Mouse (Mus musculus) liver, embryonic 14.5 days (tissue): ENCODE measurements at regions not wholly inside any gene's neighbourhood (a gene's known extent, or its start where the extent isn't known, plus 50 kb on each side); places are given as distances from the start of the nearest gene placed in this dataset.

Source experiments
- ATAC-seq: fragments of 200-750 bp; cut with Nextera tagmentation; 2 replicates; pipeline ENCODE4 v1.8.0; 2017; ENCODE audit warnings: moderate number of reproducible peaks, mild to moderate bottlenecking, moderate library complexity; ENCODE audit not compliant: insufficient read depth
- DNase-seq, 3 experiments: peaks; one replicate each; pipeline ENCODE4 v3.0.0-alpha.2; 2012 to 2013; ENCODE audit warnings: low read depth in 3 of 3, low spot score in 3 of 3
- H3K27ac ChIP-seq: fragments of 300-500 bp; sonication (generic); 2 replicates; pipeline ENCODE4 v1.5.1; 2014; ENCODE audit warnings: moderate library complexity, mild to moderate bottlenecking, control low read depth, inconsistent platforms
- H3K27me3 ChIP-seq: fragments of 300-500 bp; sonication (generic); 2 replicates; pipeline ENCODE4 v1.6.1; 2014; ENCODE audit warnings: mild to moderate bottlenecking, low read length, moderate library complexity; ENCODE audit not compliant: control insufficient read depth, insufficient read depth
- H3K36me3 ChIP-seq: fragments of 300-500 bp; sonication (generic); replicated peaks from 2 replicates; pipeline ENCODE4 v1.6.1; 2014; ENCODE audit warnings: low read depth; ENCODE audit not compliant: control insufficient read depth, insufficient read depth
- H3K4me1 ChIP-seq, 2 experiments: fragments of 200-500 bp in 1 of 2; fragments of 300-500 bp in 1 of 2; sonication (generic) in 1 of 2; replicated peaks; 2 replicates each; pipeline ENCODE4 v1.6.1; 2012 to 2014; ENCODE audit warnings: antibody characterized with exemption in 1 of 2, inconsistent platforms in 1 of 2, low read length in 1 of 2; ENCODE audit not compliant: control insufficient read depth in 2 of 2, insufficient read depth in 2 of 2
- H3K4me2 ChIP-seq: fragments of 300-500 bp; sonication (generic); 2 replicates; pipeline ENCODE4 v1.6.1; 2014; ENCODE audit warnings: low read depth, mild to moderate bottlenecking, control low read depth, moderate library complexity
- H3K4me3 ChIP-seq, 2 experiments: fragments of 200-500 bp in 1 of 2; fragments of 300-500 bp in 1 of 2; sonication (generic) in 1 of 2; 2 replicates each; pipeline ENCODE4 v1.5.1; 2012 to 2014; ENCODE audit warnings: low read depth in 2 of 2, low read length in 2 of 2, mild to moderate bottlenecking in 2 of 2, control low read depth in 1 of 2, inconsistent platforms in 1 of 2, moderate library complexity in 1 of 2; ENCODE audit not compliant: insufficient read depth in 1 of 2
- H3K9ac ChIP-seq: fragments of 300-500 bp; sonication (generic); replicated peaks from 2 replicates; pipeline ENCODE4 v1.6.1; 2014; ENCODE audit warnings: mild to moderate bottlenecking, control low read depth, moderate library complexity
- H3K9me3 ChIP-seq: fragments of 300-500 bp; sonication (generic); 2 replicates; pipeline ENCODE4 v1.6.1; 2016; ENCODE audit warnings: low read length, mixed read lengths; ENCODE audit not compliant: control insufficient read depth
- CTCF ChIP-seq: IDR thresholded peaks from 2 replicates; pipeline ENCODE4 v1.5.1; 2016; ENCODE audit warnings: antibody characterized with exemption, low read depth, control low read depth
- EP300 ChIP-seq: IDR thresholded peaks from 2 replicates; pipeline ENCODE4 v1.6.1; 2016; ENCODE audit warnings: antibody characterized with exemption, low read depth
- WGBS: fragments of 180-500 bp; shearing (Covaris S2); extraction: QIAGEN DNeasy Blood & Tissue Kit; methylation state at CpG from one replicate; pipeline ENCODE4 v1.1.7; 2014; ENCODE audit not compliant: insufficient replicate concordance; 5-methylcytosine and 5-hydroxymethylcytosine counted together

- Histone ChIP-seq H3K4me1 (no peaks in the 10 kb centered on the region), H3K27ac (no peak overlapping the region), H3K36me3 (no peaks in the 10 kb centered on the region), H3K9ac (no peak overlapping the region), H3K9me3 (no peaks in the 10 kb centered on the region), H3K4me2 (no peak overlapping the region), H3K4me3 (no peak overlapping the region), H3K27me3 (no peaks in the 10 kb centered on the region)
- DNase-seq (no peak), ATAC-seq (no peak)
- 56% methylated on average over 3 of the region's 3 CpGs for WGBS
- TF ChIP-seq CTCF (no peak), EP300 (no peak)
These were observed 542.7 kb upstream of the Pou3f3 start for GRCm38 (mm10) chr1:42152916-42153315.

DNA sequence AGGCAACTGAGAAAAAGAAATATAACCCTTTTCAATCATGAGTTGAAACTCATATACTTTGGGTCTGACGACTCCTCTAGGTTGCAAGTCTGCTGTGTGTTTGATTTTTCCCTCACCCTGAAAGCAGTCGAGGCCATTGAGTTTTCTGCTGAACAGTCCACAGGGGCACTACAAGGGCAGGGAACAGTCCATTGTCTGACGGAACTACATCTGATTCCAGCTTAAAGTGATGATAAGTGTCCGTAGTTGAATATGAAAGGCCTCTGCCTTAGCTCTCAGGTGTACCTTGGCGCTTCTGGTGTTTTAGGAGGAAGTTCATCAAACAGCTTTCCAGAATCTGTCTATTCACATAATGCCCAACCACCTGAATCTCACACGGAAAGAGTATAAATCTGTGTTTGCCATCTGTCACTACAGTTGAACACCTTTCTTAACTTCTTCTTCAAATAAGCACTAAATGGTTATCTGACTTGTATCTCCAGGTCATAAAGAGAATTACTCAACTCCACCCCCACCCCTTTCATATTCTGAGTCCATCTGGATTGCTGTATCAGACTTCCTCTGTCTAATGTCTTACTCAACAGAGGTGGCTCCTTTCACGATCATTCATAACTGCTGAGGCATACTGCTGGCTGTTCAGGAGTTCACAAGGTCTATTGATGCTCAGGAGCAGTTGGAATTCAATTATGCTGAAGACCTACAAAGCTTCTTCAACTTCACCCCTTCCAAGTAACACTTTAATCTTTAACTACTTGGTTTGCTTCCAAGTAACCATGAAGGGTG, 527.6 kb upstream of the Pou3f3 start:
- Histone ChIP-seq H3K9ac (no peak overlapping the region), H3K36me3 (no peaks in the 10 kb centered on the region), H3K4me3 (no peak overlapping the region), H3K4me1 (no peaks in the 10 kb centered on the region), H3K27me3 (no peaks in the 10 kb centered on the region), H3K4me2 (no peak overlapping the region), H3K27ac (no peak overlapping the region), H3K9me3 (no peaks in the 10 kb centered on the region)
- ATAC-seq (no peak), DNase-seq (no peak)
- WGBS = 54% methylated on average over 7 of the region's 7 CpGs
- TF ChIP-seq CTCF (no peak), EP300 (no peak)

DNA sequence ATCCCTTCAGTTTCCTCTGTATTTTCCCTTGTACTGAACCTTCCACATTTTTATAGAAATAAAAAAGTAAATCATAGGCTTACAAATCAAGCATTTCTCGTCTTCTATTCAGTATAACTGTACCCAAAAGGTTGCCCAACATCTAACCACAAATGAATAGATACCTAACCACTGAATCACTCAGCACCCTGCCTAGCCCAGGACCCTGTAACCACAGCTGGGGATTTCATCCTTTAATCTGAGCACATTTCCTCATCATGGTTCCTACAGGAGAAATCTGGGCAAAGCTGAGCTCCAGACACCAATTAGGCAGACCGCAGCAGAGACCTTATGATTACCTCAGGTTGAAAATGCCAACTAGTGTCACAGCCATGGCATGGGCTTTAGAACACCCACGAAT, 526.1 kb upstream of the Pou3f3 start:
- ATAC-seq (no peak), DNase-seq (no peak)
- H3K9me3 ChIP-seq = no peaks in the 10 kb centered on the region
- no peaks in the 10 kb centered on the region for H3K27me3 ChIP-seq
- H3K4me1 ChIP-seq = no peaks in the 10 kb centered on the region
- no peak overlapping the region for H3K4me3 ChIP-seq
- no peak overlapping the region for H3K4me2 ChIP-seq
- no peak overlapping the region for H3K27ac ChIP-seq
- TF ChIP-seq EP300 (no peak), CTCF (no peak)
- 55% methylated on average over 3 of the region's 3 CpGs for WGBS
- H3K9ac ChIP-seq = no peak overlapping the region
- no peaks in the 10 kb centered on the region for H3K36me3 ChIP-seq

GRCm38 (mm10) chr1:42186295-42186694, 509.3 kb upstream of the Pou3f3 start:
- DNase-seq (no peak), ATAC-seq (no peak)
- H3K27me3 ChIP-seq = no peaks in the 10 kb centered on the region
- no peaks in the 10 kb centered on the region for H3K9me3 ChIP-seq
- H3K9ac ChIP-seq = no peak overlapping the region
- no peaks in the 10 kb centered on the region for H3K4me1 ChIP-seq
- no peak overlapping the region for H3K27ac ChIP-seq
- H3K36me3 ChIP-seq = no peaks in the 10 kb centered on the region
- TF ChIP-seq EP300 (no peak), CTCF (no peak)
- no peak overlapping the region for H3K4me2 ChIP-seq
- H3K4me3 ChIP-seq = no peak overlapping the region

DNA sequence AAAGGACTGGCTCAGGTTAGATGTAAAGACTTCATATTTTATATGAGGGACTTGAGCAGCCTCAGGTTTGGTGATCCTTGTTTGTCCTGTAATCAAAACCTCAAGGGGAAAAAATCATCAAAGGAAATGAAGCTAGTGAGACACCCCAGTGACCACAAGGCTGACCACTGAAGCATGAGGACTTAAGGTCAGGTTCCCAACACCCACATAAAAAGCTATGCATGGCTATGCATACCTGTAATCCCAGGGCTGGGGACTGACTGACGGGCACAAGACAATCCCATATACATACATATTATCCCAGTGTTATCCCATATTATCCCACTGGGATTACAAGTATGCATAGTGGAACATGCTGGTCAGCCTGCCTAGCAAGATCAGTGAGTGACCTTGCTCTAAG, 467.5 kb upstream of the Pou3f3 start:
- Histone ChIP-seq H3K4me3 (no peak overlapping the region), H3K27ac (no peak overlapping the region), H3K4me2 (no peak overlapping the region), H3K9me3 (no peaks in the 10 kb centered on the region), H3K27me3 (no peaks in the 10 kb centered on the region), H3K36me3 (no peaks in the 10 kb centered on the region), H3K4me1 (no peaks in the 10 kb centered on the region), H3K9ac (no peak overlapping the region)
- WGBS = 60% methylated on average over 1 of the region's 1 CpGs
- TF ChIP-seq CTCF (no peak), EP300 (no peak)
- no peak for DNase-seq
- ATAC-seq = no peak
